Mouse (Mus musculus) macrophage (primary cell): ENCODE data around the gene Ipo4. TPM values are rescaled to one million over a fixed set of nuclear protein-coding genes. Genes with fewer than 3 reads are reported as not detected.
A peak's percentile ranks its signal among the peaks of the same experiment; 100 is the strongest.

Experiments
- H3K27ac ChIP-seq: fragments of 350-480 bp; formaldehyde crosslinking; 2 replicates; pipeline ENCODE4 v1.9.0; 2021
- H3K36me3 ChIP-seq: fragments of 350-480 bp; formaldehyde crosslinking; 2 replicates; pipeline ENCODE4 v1.9.0; 2021; ENCODE audit errors: inconsistent target
- H3K4me3 ChIP-seq: fragments of 350-480 bp; formaldehyde crosslinking; 2 replicates; pipeline ENCODE4 v1.9.0; 2021; ENCODE audit errors: inconsistent target
- H3K79me2 ChIP-seq: fragments of 350-480 bp; formaldehyde crosslinking; 2 replicates; pipeline ENCODE4 v1.9.0; 2021; ENCODE audit errors: inconsistent target
- WGBS: methylation state at CpG from one replicate; pipeline ENCODE4 v1.1.7; 2026; ENCODE audit warnings: inconsistent platforms; ENCODE audit not compliant: missing documents; 5-methylcytosine and 5-hydroxymethylcytosine counted together
- polyA plus RNA-seq: library from polyadenylated mRNA; stranded (reverse); fragments of 250-400 nt; gene quantifications from 3 replicates; pipeline ENCODE4 v1.2.4, GENCODE M21; 2018; ENCODE audit warnings: inconsistent platforms

The Ipo4 gene
- polyA plus RNA-seq, 1 experiment from 2014 or later: 18.4 TPM

- Histone ChIP-seq H3K36me3 (peaks cover 22% of the 10 kb centered on the region), H3K4me3 (peak overlapping the region; percentile 89), H3K27ac (peak overlapping the region; percentile 75), H3K79me2 (peaks cover 63% of the 10 kb centered on the region)
- WGBS: 10% methylated on average over 17 of the region's 17 CpGs
Observed at GRCm38 (mm10) chr14:55644261-55644888, 8.6 kb upstream of the Ipo4 start.

DNA sequence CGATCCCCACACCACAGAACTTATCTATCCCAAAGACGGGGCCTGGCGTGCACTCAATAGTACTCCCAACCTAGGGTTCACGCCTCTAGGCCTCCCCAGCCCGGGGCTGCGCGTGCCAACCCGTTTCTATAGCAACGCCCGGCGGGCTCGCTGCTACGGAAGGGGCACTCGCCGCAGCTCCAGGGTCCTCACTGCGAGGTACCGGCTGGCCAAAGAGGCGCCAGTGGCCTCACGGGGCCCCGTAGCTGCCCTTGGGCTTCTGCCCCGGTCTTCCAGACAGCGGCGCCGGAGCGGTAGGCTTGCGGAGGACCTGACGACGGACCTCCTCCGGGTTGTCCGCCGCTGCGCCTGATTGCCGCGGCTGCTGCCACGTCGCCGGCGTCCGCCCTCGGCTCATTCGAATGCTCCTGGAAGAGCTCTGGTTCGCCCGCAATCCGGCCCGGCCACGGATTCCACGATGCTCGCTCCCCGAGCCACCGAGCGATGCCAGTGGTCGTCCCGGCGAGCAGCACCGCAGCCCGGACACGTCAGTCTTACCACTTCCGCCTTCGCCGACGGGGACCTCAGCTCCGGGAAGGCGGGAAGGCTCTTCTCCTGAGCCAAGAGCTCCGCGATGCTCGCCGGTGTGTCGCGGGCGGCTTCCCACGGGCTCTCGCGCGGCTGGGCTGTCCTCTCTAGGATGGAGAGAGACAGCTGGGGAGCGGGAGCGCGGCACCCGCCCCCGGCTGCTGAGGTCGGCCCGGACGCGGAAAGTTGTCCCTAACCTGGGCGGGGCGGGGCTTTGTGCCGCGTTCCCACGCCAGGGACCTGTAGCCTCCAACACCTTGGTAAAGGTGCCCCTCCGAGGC, 7.5 kb upstream of the Ipo4 start, which contains the start of gene Tm9sf1:
TSS of gene Tm9sf1 (minus strand) at position 747 of the 848 bp plus-strand sequence.
- Histone ChIP-seq H3K4me3 (peak within 1 kb of the TSS; percentile 89), H3K36me3 (peaks cover 28% of the 10 kb centered on the region), H3K27ac (peak within 1 kb of the TSS; percentile 75), H3K79me2 (peaks cover 63% of the 10 kb centered on the region)
- WGBS: 0% methylated on average over 85 of the region's 89 CpGs

- 27% methylated on average over 8 of the region's 8 CpGs for WGBS
- peaks cover 35% of the 10 kb centered on the region for H3K36me3 ChIP-seq
- H3K27ac ChIP-seq: peak overlapping the region; percentile 69
- H3K79me2 ChIP-seq: peaks cover 63% of the 10 kb centered on the region
- H3K4me3 ChIP-seq: peak overlapping the region; percentile 89
Observed at GRCm38 (mm10) chr14:55642679-55643059, 6.9 kb upstream of the Ipo4 start.

DNA sequence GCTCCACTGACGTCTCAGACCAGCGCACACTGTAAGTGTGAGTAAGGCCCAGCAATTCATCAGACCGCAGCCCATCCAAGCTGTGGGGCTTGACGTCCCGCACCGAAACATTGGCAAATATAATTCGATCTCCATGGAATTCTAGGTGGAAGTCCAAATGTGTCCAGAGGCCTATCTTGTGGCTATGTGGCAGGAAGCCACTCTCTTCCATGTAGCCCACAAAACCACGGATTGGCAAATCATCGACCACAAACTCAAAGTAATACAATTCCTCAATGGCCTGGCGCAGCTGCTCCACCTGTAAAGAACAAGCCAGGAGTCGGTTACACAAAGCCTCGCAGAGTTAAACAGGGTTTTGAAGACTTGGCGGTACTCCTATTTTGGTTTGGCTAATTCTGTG, 5.5 kb upstream of the Ipo4 start:
- H3K27ac ChIP-seq: no peak overlapping the region
- H3K79me2 ChIP-seq: peaks cover 59% of the 10 kb centered on the region
- H3K4me3 ChIP-seq: no peak overlapping the region
- 70% methylated on average over 13 of the region's 13 CpGs for WGBS
- H3K36me3 ChIP-seq: peaks cover 37% of the 10 kb centered on the region

GRCm38 (mm10) chr14:55640816-55641215, 5.1 kb upstream of the Ipo4 start:
- H3K79me2 ChIP-seq: peaks cover 54% of the 10 kb centered on the region
- H3K36me3 ChIP-seq: peaks cover 37% of the 10 kb centered on the region

DNA sequence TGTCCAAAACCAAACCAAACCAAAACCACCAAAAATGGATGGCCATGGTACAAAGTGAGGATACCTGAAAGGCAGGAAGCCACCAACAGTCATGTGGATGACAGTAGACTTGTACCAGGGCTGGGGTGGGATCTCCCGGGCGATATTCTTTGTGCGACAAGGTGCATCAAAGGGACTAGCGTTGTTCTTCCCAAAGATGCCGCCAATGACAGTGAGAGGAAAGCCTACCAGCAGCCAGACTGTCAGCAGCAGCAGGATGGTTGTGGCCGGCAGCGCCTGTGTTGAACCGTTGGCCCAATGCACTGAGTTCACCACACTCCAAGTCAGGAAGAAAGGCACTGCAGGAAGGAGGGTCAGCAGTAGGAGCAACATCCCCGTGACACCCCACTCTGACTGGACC, 2.0 kb upstream of the Ipo4 start, which contains the start of gene Gm49378:
TSS of gene Gm49378 (minus strand) at position 101 of the 400 bp plus-strand sequence.
- H3K36me3 ChIP-seq: peaks cover 47% of the 10 kb centered on the region

More at GRCm38 (mm10) chr14:55640816-55641215, 5.1 kb upstream of the Ipo4 start:
- WGBS: 95% methylated on average over 14 of the region's 14 CpGs
- Histone ChIP-seq H3K27ac (no peak overlapping the region), H3K4me3 (no peak overlapping the region)

GRCm38 (mm10) chr14:55634874-55635522, 759 bp downstream of the Ipo4 start:
- peaks cover 3% of the 10 kb centered on the region; the same call in 1 of the 2 replicates for H3K79me2 ChIP-seq
- 11% methylated on average over 22 of the region's 23 CpGs for WGBS
- H3K4me3 ChIP-seq: peak overlapping the region; percentile 65
- peaks cover 60% of the 10 kb centered on the region for H3K36me3 ChIP-seq
- peak overlapping the region; percentile 17; the same call in 1 of the 2 replicates for H3K27ac ChIP-seq

More for the DNA sequence above, 2.0 kb upstream of the Ipo4 start, which contains the start of gene Gm49378:
- peaks cover 31% of the 10 kb centered on the region for H3K79me2 ChIP-seq
- 97% methylated on average over 9 of the region's 9 CpGs for WGBS
- H3K27ac ChIP-seq: no peak within 1 kb of the TSS
- H3K4me3 ChIP-seq: no peak within 1 kb of the TSS

GRCm38 (mm10) chr14:55629312-55629711, 6.4 kb downstream of the Ipo4 start:
- peaks cover 67% of the 10 kb centered on the region; the same call in 1 of the 2 replicates for H3K36me3 ChIP-seq
- WGBS: 62% methylated on average over 4 of the region's 5 CpGs
- no peaks in the 10 kb centered on the region for H3K79me2 ChIP-seq
- no peak overlapping the region for H3K4me3 ChIP-seq
- no peak overlapping the region for H3K27ac ChIP-seq

GRCm38 (mm10) chr14:55628077-55628827, 7.5 kb downstream of the Ipo4 start:
- peaks cover 61% of the 10 kb centered on the region; the same call in 1 of the 2 replicates for H3K36me3 ChIP-seq
- H3K27ac ChIP-seq: no peak overlapping the region
- H3K79me2 ChIP-seq: no peaks in the 10 kb centered on the region
- 96% methylated on average over 27 of the region's 27 CpGs for WGBS
- no peak overlapping the region for H3K4me3 ChIP-seq

GRCm38 (mm10) chr14:55618486-55619195, 17.1 kb downstream of the Ipo4 start:
- no peak overlapping the region for H3K4me3 ChIP-seq
- no peaks in the 10 kb centered on the region for H3K79me2 ChIP-seq
- H3K27ac ChIP-seq: no peak overlapping the region
- 15% methylated on average over 21 of the region's 22 CpGs for WGBS
- no peaks in the 10 kb centered on the region for H3K36me3 ChIP-seq

DNA sequence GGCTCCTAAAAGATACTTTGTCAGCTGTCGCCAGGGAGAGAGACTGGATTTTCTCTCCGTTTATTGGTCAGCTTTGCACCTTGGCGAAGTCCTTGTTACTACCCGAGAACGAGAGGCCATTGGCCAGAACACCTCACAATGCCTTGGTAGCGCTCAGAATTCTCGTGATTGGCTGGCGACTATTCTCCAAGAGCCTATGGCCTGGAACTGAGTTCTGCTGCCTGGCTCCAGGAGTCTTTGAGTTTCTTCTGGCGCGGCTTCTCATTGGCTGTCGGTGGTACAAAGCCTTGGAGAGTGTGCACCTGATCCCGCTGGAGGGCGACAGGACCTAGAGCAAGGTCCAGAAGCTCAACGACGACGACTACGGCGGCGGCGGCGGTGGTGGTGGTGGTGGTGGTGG, 17.9 kb downstream of the Ipo4 start, which contains the start of gene Rec8:
TSS of gene Rec8 (plus strand) at position 216 of the 400 bp plus-strand sequence.
- Histone ChIP-seq H3K36me3 (no peaks in the 10 kb centered on the region), H3K4me3 (no peak within 1 kb of the TSS), H3K79me2 (no peaks in the 10 kb centered on the region), H3K27ac (no peak within 1 kb of the TSS)
- WGBS: 48% methylated on average over 14 of the region's 21 CpGs

DNA sequence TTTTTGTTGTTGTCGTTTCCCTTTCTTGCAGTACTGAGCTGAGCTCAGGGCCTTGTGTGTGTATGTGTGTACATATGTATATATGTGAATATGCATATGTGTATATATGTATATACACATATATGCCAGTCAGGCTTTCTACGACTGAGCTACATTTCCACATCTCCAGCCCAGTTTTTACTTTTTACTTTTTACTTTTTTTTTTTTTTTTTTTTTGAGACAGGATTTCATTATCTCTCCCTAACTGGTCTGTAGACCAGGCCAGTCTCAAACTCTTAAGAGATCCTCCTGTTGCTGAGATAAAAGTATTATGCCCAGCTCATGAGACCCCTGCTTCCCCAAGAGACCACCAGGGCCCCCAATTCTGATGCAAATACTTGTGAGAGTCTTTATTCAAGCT, 18.9 kb downstream of the Ipo4 start:
- Histone ChIP-seq H3K27ac (no peak overlapping the region), H3K79me2 (no peaks in the 10 kb centered on the region), H3K4me3 (no peak overlapping the region), H3K36me3 (no peaks in the 10 kb centered on the region)
- WGBS: 93% methylated on average over 2 of the region's 2 CpGs

- Histone ChIP-seq H3K36me3 (no peaks in the 10 kb centered on the region), H3K79me2 (no peaks in the 10 kb centered on the region), H3K4me3 (no peak overlapping the region), H3K27ac (no peak overlapping the region)
- WGBS: 86% methylated on average over 2 of the region's 2 CpGs
Observed at GRCm38 (mm10) chr14:55615876-55616275, 19.9 kb downstream of the Ipo4 start.
